Mouse (Mus musculus) cerebellum, postnatal 36 days (tissue): ENCODE data around the gene Ranbp10.
A peak's percentile ranks its signal among the peaks of the same experiment; 100 is the strongest.
"Not testable (repeated sequence)": the region's sequence is repeated elsewhere in the genome, so short reads cannot be mapped to it uniquely, and the experiment has no call there.

Experiments used
- DNase-seq, 2 experiments: peaks; one replicate each; pipeline ENCODE4 v3.0.0; 2021 to 2022; ENCODE audit warnings: mixed read lengths in 2 of 2

Gene Ranbp10

DNA sequence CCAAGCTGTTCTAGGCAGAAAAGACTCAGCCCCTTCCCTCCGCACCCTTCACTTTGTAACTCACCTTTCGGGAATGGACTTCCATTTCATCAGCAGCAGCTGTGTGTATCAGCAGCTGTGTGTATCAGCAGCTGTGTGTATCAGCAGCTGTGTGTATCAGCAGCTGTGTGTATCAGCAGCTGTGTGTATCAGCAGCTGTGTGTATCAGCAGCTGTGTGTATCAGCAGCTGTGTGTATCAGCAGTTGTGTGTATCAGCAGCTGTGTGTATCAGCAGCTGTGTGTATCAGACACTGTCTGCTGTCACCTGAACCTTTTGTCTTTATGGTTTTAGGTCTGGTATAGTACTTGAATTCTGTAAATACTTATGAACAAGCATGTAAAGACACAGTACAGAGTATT is 6.6 kb upstream of the Ranbp10 start:
- not testable (repeated sequence) for DNase-seq

GRCm38 (mm10) chr8:105826379-105826778 is 771 bp downstream of the Ranbp10 start:
- no peak for DNase-seq

DNA sequence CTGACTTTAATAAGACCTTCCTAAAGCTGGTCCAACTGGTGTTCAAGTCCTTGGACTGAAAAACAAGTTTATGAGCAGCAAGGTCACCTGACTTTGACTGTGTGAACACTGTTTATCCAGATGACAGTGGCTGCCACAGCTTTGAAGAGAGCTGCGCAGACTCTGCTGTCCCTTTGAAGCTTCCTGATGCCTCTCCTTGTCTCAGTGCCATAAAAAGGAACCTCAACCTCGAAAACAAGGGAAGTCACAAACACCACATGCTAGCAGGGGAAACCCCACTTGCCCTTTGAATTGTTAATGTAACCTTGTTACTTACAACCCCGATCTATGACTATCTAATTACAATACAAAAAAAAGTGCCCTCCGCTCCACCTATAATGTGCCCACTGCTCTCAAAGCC is 1.6 kb downstream of the Ranbp10 start:
- DNase-seq = no peak

DNA sequence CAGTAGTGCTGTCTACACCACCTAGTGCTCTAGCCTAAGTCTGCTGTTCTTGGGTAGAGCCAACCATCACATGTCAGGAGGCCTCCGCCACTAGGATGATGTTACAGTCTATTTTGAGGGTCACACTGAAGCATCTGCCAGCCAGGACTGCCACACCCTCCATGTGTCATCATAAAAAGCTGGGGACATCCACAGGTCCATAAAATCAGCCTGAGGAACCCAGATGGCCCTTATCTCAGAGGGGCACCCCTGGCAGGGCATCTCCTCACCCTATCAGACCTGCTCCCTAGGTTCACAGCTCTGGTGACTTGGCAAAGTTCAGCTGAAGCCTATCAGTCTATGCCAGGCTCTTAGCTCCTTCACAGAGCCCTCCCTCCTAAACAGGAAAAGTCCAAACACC is 6.2 kb downstream of the Ranbp10 start:
- DNase-seq = no peak

DNA sequence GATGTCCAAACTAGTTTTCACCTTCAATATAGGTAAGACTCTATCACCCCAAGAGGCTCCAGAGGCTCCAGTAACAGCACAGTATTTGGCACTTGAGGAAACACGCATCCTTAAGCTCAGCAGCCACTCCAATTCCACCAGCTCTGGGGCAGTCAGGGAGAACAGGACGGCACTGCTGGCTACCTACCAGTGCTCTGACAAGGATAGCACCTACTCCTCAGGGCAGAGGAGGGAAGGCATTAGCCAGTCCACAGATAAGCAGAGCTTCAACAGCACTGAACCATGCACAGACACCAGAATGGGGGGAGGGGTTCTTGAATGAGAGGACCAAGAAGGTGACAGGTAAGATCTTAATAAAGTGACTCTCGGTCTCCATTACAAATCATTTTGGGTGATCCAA is 7.5 kb downstream of the Ranbp10 start:
- DNase-seq = no peak

GRCm38 (mm10) chr8:105813241-105813640 is 13.9 kb downstream of the Ranbp10 start:
- no peak for DNase-seq

DNA sequence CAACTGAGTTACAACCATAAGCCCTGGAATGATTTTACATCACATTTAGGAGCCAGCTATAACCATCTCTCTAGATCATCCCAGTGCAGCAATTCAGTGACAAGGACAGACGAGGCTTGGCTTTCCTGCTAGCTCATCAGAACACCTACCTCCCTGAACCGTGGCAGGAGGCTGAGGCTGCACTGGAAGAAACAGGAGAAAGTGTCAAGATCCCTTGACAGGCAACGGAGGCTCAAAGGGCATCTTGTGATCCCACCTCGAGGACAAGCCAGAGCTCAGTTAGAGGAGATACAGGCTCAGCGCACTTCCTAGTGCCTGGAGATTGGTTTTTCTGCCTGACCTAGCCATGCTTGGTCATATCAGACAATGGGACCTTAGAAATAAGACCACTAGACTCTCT is 14.6 kb downstream of the Ranbp10 start:
- no peak for DNase-seq

GRCm38 (mm10) chr8:105811543-105811942 is 15.6 kb downstream of the Ranbp10 start:
- DNase-seq = no peak

- DNase-seq = peak; percentile 34 to 44
Measured at GRCm38 (mm10) chr8:105811061-105811460, 16.1 kb downstream of the Ranbp10 start.

DNA sequence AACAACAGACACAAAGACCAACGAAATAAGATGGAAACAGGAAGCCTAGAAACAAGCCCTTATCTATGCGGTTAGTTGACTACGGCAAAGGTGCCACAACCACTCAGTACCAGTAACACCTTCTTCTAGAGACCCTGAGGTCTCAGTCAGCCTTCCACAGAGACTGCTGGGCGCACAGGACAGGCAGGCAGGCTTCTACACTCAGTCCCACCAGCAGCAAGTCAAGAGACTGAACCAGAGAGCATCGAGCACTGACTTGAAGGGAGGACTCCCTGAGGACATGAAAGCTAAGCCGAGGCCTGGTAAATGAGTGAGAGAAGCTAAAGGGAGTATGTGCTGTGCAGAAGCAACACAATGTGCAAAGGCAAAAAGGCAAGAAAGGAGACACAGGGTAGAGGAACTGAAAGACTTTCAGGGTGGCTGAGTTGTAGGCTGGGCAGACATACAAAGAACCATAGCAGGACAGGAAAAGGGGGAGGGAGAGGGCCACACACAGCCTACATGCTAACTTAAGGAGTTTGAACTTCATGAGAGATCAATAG is 16.8 kb downstream of the Ranbp10 start:
- no peak for DNase-seq

GRCm38 (mm10) chr8:105808480-105808879 is 18.7 kb downstream of the Ranbp10 start:
- DNase-seq = no peak

- DNase-seq = no peak
Measured at GRCm38 (mm10) chr8:105807766-105808165, 19.4 kb downstream of the Ranbp10 start.

DNA sequence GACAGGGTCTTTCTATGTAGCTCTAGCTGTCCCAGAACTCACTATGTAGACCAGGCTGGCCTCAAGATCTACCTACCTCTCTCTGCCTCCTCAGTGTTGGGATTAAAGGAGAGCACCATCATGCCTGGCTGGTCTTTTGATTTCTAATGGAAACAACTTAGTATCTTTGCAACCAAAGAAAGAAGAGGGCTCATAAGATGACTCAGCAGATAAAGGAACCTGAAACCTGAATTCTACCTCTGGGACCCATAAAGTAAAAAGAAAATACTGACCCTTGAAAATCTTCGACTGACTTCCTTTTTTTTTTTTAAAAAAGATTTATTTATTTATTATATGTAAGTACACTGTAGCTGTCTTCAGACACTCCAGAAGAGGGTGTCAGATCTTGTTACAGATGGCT is 21.2 kb downstream of the Ranbp10 start:
- DNase-seq = no peak

- DNase-seq = no peak
Measured at GRCm38 (mm10) chr8:105805346-105805745, 21.8 kb downstream of the Ranbp10 start.

GRCm38 (mm10) chr8:105804797-105805196 is 22.4 kb downstream of the Ranbp10 start:
- no peak for DNase-seq

DNA sequence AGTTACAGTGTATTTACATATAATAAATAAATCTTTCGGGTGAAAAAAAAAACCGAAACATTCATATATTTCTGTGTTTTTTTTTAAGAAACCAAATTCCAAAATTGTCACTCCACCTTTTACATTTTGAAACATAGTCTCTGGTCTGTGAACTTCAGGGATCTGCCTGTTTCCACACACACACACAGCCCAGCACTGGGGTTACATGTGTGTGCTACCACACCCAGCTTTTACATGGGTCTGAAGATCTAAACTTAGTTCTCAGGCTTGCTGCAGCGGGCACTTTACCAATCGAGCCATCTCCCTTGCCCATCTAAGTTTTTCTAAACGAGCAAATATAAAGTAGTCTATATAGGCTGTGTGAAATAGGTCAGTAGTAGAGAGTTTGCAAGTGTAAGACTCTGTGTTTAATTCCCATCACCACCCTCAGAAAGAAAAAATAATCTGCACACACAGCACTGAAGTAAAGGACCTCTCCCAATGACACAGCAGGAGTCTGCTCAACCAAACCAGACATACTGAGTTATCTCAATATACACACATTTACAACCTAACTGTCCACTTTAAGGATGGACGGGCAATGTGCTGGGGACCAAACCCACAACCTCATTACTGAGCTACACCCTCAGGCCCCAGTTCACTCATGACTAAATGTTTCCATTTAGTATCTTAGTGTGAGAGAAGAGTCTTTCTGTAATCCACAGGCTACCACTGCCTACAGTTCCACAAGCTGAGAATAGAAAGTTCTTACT is 25.8 kb downstream of the Ranbp10 start:
- DNase-seq = no peak

DNA sequence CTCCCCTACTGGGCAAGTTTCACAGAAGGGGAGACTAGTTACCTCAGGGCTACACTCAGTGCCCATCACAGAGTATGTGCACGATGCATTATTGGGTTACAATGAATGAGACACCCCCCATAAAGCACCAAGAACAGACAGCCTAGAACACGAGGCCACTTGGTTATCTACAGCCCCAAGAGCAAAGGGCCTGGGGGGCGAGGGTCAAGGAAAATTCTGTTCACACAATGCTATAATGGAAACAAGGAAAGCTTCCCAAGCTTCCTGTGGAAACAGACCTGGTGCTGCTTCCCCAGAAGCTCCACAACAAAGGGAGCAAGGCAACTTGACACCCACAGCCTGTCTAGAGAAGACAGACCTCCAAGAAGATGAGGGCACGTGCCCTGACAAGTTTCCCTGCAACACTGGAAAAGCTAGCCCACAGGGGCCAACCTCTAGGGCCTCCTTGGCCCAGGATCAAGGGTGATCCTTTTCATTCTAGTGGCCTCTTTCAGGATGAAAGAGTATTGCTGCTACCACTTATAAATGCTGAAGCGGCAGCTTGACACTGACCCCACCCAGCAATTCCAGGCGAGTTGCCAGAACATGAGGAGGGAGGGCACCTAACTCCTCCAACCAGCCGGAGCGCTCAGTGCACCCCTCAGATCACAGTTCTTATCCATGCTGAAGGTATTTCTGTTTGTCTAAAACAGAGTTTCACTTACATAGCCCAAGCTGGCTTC is 27.9 kb downstream of the Ranbp10 start:
- peak; percentile 52 to 65 for DNase-seq

DNA sequence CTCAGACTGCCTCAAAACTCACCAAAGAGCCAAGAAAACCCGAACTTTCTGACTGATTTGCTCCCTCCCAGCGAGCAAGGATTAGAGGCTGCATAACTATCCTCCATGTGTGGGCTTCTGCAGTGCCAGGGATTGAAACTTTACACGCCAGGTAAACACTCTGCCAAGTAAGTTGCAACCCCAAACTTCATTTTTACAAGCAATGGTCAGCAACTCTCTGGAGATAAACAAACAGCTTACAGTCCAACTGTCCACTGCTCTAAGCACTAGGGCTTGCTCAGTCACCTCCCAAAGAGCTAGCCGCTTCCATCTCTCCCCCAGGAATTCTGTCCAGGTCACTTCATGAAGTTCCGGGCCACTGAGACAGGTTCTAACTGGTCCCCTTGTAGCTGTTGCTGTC is 28.7 kb downstream of the Ranbp10 start:
- DNase-seq = no peak

DNA sequence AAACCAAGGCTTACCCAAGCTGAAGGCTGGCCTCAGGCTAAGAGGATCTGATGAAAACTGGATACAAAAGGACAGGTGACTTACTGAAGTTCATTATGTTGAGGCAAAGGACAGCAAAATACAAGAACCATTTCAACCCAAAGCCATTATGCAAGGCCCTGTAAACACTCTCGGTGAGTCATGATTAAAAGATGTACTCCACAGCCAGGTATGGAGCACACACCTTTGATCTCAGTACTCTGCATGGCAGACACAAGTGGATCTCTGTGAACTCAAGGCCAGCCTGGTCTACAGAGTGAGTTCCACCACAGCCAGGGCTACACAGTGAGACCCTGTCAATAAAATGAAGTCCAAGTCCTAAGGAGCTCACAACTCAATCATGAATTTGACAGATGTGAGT is 31.4 kb downstream of the Ranbp10 start:
- no peak for DNase-seq

DNA sequence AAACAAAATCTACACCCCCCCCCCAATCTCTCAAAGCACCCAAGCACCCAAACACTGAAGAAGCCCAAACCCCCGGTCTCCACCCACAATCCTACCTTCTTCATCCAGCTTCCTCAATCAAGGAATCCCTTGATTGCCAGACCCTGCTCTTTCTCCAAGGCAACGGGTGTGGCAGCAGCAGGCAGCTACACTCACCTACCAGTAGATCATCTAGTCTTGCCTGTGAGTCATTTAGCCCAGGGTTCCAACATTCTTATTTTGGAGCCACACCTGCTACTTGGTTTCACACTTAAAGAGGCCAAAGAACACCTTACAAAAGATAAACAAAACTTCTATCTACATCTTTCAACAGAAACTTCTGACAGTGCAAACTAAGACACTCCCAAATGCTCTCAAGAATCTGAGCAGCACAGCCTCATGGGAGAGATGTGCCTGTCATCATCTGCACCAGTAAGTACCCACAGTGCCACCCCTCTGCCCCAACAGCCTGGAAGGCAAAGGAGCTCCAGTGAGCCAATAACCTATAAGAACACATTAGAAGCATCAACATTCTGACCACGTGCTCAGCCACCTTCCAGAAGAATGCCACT is 33.0 kb downstream of the Ranbp10 start:
- DNase-seq = no peak

DNA sequence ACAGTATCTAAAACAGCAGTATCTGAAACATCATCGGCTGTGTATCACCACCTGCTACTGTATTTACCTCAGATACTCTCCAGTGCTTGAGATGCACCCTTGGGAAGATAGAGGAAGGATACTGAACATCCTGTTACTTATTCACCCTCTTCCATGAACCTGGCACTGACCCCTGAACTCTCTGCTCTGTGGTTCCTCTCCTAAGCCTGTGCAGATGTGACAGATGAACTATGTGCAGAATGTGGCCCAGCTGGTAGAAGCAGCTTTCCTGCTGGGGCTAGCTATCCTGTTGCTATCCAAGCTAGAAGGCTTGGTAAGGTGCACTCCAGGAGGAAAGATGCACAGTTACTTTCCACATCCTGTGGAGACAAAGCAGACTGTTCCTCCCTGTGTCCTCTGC is 33.8 kb downstream of the Ranbp10 start:
- DNase-seq = no peak

- DNase-seq = no peak
Measured at GRCm38 (mm10) chr8:105789626-105790025, 37.5 kb downstream of the Ranbp10 start.

DNA sequence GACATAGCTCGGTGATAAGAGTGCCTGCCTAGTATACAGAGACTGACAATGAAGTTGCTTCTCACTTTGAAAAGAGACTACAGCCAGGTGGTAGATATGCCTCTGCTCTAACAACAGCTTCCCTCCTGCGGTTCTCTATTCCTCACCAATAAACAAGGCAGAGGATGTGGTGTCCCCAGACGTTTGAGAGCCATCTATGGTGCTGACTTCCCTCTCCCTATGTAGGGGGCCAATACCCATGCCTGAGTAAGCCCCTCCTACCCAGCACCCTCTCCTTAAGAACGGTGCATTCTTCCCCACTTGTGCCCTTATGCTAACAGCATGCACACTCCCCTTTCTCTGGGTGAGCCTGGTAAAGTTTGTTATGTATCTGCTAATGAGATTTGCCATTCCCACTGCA is 38.2 kb downstream of the Ranbp10 start:
- DNase-seq = no peak

GRCm38 (mm10) chr8:105788241-105788640 is 38.9 kb downstream of the Ranbp10 start:
- peak; percentile 35 to 37 for DNase-seq
